Mouse (Mus musculus): ENCODE measurements around the gene Olfr99. TPM values are rescaled to one million over a fixed set of nuclear protein-coding genes. Genes with fewer than 3 reads are reported as not detected.

Olfr99 gene
- total and polyA plus RNA-seq, 3 experiments: 0.08 to 2.2 TPM; not detected in 1

DNA sequence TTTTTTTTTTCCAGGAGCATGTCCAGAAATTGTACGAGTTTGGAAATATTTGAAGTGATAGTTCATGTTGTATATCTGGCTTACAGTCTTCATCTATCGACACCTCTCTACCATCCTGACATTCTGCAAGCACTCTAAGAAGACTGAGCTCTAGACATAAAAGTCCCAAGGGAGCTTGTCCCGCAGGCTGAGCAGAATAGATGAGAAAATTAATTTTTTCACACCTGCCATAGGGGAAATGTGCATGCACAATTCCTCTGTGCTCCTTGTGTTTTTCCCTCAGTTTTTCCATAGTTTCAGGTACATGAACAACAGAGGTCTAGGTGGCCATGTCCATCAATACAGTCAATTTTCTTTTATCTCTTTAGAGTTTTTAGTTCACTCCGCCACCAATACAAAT, 21.0 kb upstream of the Olfr99 start, which contains the start of gene Olfr101:
Gene Olfr101, minus strand, starts transcription at position 101 of the 400 bp plus-strand sequence.
- Histone ChIP-seq H3K9ac (ENCODE audit: insufficient read depth, low read depth) (no peak within 1 kb of the TSS), H3K4me3 (replicated peaks in 1 of 3; ENCODE audit: low read depth in 2 of 3, low read length in 2 of 3, poor library complexity in 1 of 3) (no peak within 1 kb of the TSS), H3K9me3 (replicated peaks; ENCODE audit: low read length) (no peaks in the 10 kb centered on the region), H3K36me3 (replicated peaks in 1 of 2; ENCODE audit: control insufficient read depth in 1 of 2, insufficient read depth in 1 of 2, low read length in 1 of 2) (no peaks in the 10 kb centered on the region), H3K4me2 (ENCODE audit: insufficient read depth, low read depth, poor library complexity, severe bottlenecking) (no peak within 1 kb of the TSS), H3K27me3 (replicated peaks) (peaks cover 2% of the 10 kb centered on the region), H3K27ac (ENCODE audit: insufficient read depth, low read depth) (no peak within 1 kb of the TSS), H3K4me1 (ENCODE audit: control insufficient read depth in 1 of 2, insufficient read depth in 2 of 2) (no peaks in the 10 kb centered on the region), H3K79me2 (replicated peaks; ENCODE audit: control insufficient read depth, extremely low read depth, insufficient read depth, poor library complexity, severe bottlenecking) (no peaks in the 10 kb centered on the region)
- in situ Hi-C loops (cut with MboI; ENCODE audit: low pct_ligation_motif_present, low pct_unique_long_range_greater_than_20kb, low sequenced_read_pairs): no loop called here
- TF ChIP-seq BHLHE40 (IDR thresholded peaks at IDR 0.05; ENCODE audit: low read depth, low read length): no peak
- no peak for TF ChIP-seq PAX5 (IDR thresholded peaks at IDR 0.05; ENCODE audit: low read length)
- TF ChIP-seq MYC (IDR thresholded peaks at IDR 0.05; ENCODE audit: low read depth, low read length): no peak
- no peak for TF ChIP-seq TCF12 (IDR thresholded peaks at IDR 0.05; ENCODE audit: low read depth, low read length)
- TF ChIP-seq ZMIZ1 (IDR thresholded peaks at IDR 0.05; ENCODE audit: low read depth, low read length): no peak
- TF ChIP-seq POLR2AphosphoS2 (IDR thresholded peaks at IDR 0.05; ENCODE audit: low read depth, low read length): no peak
- TF ChIP-seq UBTF (IDR thresholded peaks at IDR 0.05; ENCODE audit: low read depth, low read length): no peak
- no peak for TF ChIP-seq USF2 (conservative IDR thresholded peaks at IDR 0.05; ENCODE audit: low read depth, low read length)
- no peak for DNase-seq (ENCODE audit: extremely low read depth)
- dilution Hi-C loops (cut with MboI; ENCODE audit: extremely low pct_ligation_motif_present, extremely low pct_unique_long_range_greater_than_20kb, low sequenced_read_pairs): no loop called here

DNA sequence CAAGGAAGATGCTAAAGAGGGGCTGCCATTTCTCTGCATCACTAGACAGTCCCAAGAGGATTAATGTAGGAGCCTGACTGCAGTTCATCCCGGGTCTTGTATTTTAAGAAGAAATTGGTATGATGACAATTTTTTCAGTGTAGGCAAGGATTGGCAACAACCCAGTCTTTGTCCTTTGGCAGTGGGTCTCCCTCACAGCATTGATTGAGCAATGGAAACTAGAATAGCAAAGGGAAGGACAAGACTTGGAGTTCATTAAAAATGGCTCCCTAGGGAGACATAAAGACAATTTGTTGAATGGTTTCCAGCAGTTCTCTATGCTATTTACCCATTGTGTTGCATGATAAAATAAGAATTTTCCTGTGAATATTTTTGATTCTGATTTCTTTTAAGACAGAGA, 2.9 kb downstream of the Olfr99 start:
- Histone ChIP-seq H3K79me2 (replicated peaks; ENCODE audit: control insufficient read depth, extremely low read depth, insufficient read depth, poor library complexity, severe bottlenecking) (no peaks in the 10 kb centered on the region), H3K4me2 (ENCODE audit: insufficient read depth, low read depth, poor library complexity, severe bottlenecking) (no peak overlapping the region), H3K36me3 (replicated peaks in 1 of 2; ENCODE audit: control insufficient read depth in 1 of 2, insufficient read depth in 1 of 2, low read length in 1 of 2) (peaks cover 23 to 47% of the 10 kb centered on the region in 2 experiments), H3K9ac (ENCODE audit: insufficient read depth, low read depth) (no peak overlapping the region), H3K27ac (ENCODE audit: insufficient read depth, low read depth) (no peak overlapping the region), H3K4me3 (replicated peaks in 1 of 3; ENCODE audit: low read depth in 2 of 3, low read length in 2 of 3, poor library complexity in 1 of 3) (no peak overlapping the region), H3K4me1 (ENCODE audit: control insufficient read depth in 1 of 2, insufficient read depth in 2 of 2) (peaks cover 0 to 2% of the 10 kb centered on the region in 2 experiments; a peak in 2 of 4 replicates), H3K27me3 (replicated peaks) (no peaks in the 10 kb centered on the region), H3K9me3 (replicated peaks; ENCODE audit: low read length) (no peaks in the 10 kb centered on the region)
- dilution Hi-C loops (cut with MboI; ENCODE audit: extremely low pct_ligation_motif_present, extremely low pct_unique_long_range_greater_than_20kb, low sequenced_read_pairs): no loop called here
- no peak for DNase-seq (ENCODE audit: extremely low read depth)
- no peak for TF ChIP-seq UBTF (IDR thresholded peaks at IDR 0.05; ENCODE audit: low read depth, low read length)
- in situ Hi-C loops (cut with MboI; ENCODE audit: low pct_ligation_motif_present, low pct_unique_long_range_greater_than_20kb, low sequenced_read_pairs): no loop called here

GRCm38 (mm10) chr17:37276573-37276972, 6.7 kb downstream of the Olfr99 start:
- peaks cover 22% of the 10 kb centered on the region for H3K79me2 ChIP-seq (replicated peaks; ENCODE audit: control insufficient read depth, extremely low read depth, insufficient read depth, poor library complexity, severe bottlenecking)
- no peaks in the 10 kb centered on the region for H3K9me3 ChIP-seq (replicated peaks; ENCODE audit: low read length)
- TF ChIP-seq E2F4 (IDR thresholded peaks at IDR 0.05; ENCODE audit: insufficient replicate concordance, low read depth, low read length) (no peak), POLR2AphosphoS2 (IDR thresholded peaks at IDR 0.05; ENCODE audit: low read depth, low read length) (no peak), SMC3 (IDR thresholded peaks at IDR 0.05; ENCODE audit: low read depth, low read length) (no peak)
- H3K27me3 ChIP-seq (replicated peaks): no peaks in the 10 kb centered on the region
- peaks cover 45 to 77% of the 10 kb centered on the region in 2 experiments for H3K36me3 ChIP-seq (replicated peaks in 1 of 2; ENCODE audit: control insufficient read depth in 1 of 2, insufficient read depth in 1 of 2, low read length in 1 of 2)
- in situ Hi-C loops (cut with MboI; ENCODE audit: low pct_ligation_motif_present, low pct_unique_long_range_greater_than_20kb, low sequenced_read_pairs): no loop called here
- no peak overlapping the region for H3K4me2 ChIP-seq (ENCODE audit: insufficient read depth, low read depth, poor library complexity, severe bottlenecking)
- H3K4me1 ChIP-seq (ENCODE audit: control insufficient read depth in 1 of 2, insufficient read depth in 2 of 2): peaks cover 6 to 35% of the 10 kb centered on the region in 2 experiments
- dilution Hi-C loops (cut with MboI; ENCODE audit: extremely low pct_ligation_motif_present, extremely low pct_unique_long_range_greater_than_20kb, low sequenced_read_pairs): no loop called here
- DNase-seq (ENCODE audit: extremely low read depth): no peak
- no peak overlapping the region for H3K9ac ChIP-seq (ENCODE audit: insufficient read depth, low read depth)
- H3K27ac ChIP-seq (ENCODE audit: insufficient read depth, low read depth): no peak overlapping the region
- H3K4me3 ChIP-seq (replicated peaks in 1 of 3; ENCODE audit: low read depth in 2 of 3, low read length in 2 of 3, poor library complexity in 1 of 3): no peak overlapping the region
